Mouse (Mus musculus) layer of hippocampus, postnatal 25 days (tissue): ENCODE data around the gene Atxn7l1. TPM values are rescaled to one million over a fixed set of nuclear protein-coding genes. Genes with fewer than 3 reads are reported as not detected.

Experiments
- DNase-seq, 2 experiments: peaks; one replicate each; pipeline ENCODE4 v3.0.0; 2022; ENCODE audit warnings: mixed read lengths in 2 of 2, low spot score in 1 of 2; ENCODE audit errors: extremely low spot score in 1 of 2
- total RNA-seq, 2 experiments: library from RNA; stranded (reverse); gene quantifications; 2 replicates each; pipeline ENCODE4 v1.2.3; 2021

Atxn7l1 gene
- total RNA-seq, 2 experiments from 2014 or later = 47.3 to 56.3 TPM

GRCm38 (mm10) chr12:33180421-33180820 lies 32.9 kb downstream of the Atxn7l1 start:
- no peak for DNase-seq

- no peak for DNase-seq
Measured at GRCm38 (mm10) chr12:33181875-33182274, 34.4 kb downstream of the Atxn7l1 start.

DNA sequence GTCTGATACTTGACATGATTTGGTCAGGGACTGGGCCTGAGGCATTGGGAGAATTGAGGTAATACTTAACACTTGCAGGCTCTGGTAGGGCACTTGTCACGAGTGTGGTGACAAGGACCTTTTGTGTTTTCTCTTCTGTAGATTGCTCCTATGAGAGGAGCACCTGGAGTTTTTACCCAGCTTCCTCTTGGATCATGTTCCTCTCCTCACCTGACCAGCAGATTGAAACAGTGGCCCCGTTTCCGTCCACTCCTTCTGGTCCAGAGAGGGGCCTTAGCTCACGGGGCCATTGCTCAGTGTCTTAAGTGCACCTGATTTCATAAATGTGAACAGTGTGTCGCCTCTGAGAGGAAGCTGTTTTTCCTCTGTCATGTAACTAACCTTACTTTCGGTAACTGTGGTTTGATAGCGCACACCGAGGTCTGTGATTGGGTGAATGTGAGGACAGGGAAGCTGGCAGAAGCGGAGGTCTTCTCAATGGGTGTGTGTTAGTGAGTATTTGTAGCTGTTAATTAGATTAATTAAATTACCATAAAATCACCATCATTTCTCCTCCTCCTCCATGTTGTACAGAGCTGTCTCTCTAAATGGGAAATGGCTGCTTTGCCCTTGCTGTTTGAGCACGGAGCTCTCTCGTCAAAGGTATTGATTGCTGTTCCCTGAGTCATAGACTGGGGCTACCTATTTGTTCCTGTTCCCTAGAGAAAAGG lies 35.1 kb downstream of the Atxn7l1 start:
- no peak for DNase-seq

GRCm38 (mm10) chr12:33183138-33183627 lies 35.7 kb downstream of the Atxn7l1 start:
- no peak for DNase-seq

DNA sequence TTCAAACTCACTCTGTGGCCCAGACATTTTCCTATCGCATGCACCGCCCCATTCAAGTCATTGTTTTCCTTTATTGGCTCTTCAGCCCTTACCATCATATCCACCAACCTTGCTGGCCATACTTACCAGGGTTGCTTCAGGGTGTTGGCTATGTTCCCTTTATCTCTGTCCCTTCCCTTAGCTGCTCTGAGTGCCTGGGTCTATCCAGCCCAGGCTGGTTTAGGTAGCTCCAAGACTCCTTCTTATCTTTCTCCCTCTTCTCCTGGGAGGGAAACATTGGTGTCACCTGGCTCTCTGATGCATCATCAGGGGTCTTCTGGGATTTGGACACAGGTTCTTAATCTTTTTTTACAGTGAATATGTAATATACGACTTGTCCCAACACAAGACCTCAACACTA lies 36.6 kb downstream of the Atxn7l1 start:
- DNase-seq = no peak

DNA sequence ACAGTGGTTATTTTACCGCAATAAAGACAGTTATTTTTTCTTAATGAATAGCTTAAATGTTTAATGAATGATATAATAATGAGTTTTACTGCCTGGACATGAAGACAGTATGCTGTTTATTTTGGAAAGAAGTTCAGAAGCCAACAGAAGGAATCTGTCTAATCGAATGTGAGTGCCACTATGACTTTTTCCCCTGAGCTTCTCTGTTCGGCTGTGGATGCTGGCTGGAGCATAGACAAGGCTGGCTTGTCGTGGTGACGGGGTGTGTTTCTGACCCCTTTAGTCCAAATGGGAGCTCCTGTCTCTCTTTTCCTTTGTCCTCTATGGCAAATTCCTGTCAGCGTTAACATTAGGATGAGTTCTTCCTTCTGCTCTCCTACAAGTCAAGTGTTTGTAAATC lies 37.6 kb downstream of the Atxn7l1 start:
- DNase-seq = no peak

- DNase-seq = no peak
Measured at GRCm38 (mm10) chr12:33186331-33186730, 38.8 kb downstream of the Atxn7l1 start.

- DNase-seq = no peak
Measured at GRCm38 (mm10) chr12:33190133-33190532, 42.6 kb downstream of the Atxn7l1 start.

- no peak for DNase-seq
Measured at GRCm38 (mm10) chr12:33190633-33191032, 43.1 kb downstream of the Atxn7l1 start.

- no peak for DNase-seq
Measured at GRCm38 (mm10) chr12:33193408-33193901, 46.0 kb downstream of the Atxn7l1 start.

GRCm38 (mm10) chr12:33195175-33195574 lies 47.7 kb downstream of the Atxn7l1 start:
- no peak for DNase-seq

GRCm38 (mm10) chr12:33197287-33197686 lies 49.8 kb downstream of the Atxn7l1 start:
- no peak for DNase-seq

- no peak for DNase-seq
Measured at GRCm38 (mm10) chr12:33197746-33198145, 50.3 kb downstream of the Atxn7l1 start.

DNA sequence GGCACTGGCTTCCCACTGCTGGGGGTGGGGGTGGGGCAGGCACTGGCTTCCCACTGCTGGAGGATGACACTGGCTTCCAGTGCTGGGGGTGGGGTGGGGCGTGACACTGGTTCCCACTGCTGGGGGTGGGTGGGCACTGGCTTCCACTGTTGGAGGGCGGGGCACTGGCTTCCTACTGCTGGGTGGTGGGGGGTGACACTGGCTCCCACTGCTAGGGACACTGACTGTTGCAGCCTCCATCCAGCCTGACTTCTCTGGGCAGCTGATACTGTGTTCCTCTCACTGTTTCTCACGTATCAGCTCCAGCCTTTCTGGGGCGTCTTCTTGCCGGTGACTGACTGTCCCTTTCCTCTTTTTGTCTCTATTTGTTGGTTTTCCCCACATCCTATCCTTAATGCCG lies 53.6 kb downstream of the Atxn7l1 start:
- no peak for DNase-seq

- no peak for DNase-seq
Measured at GRCm38 (mm10) chr12:33201491-33202210, 54.2 kb downstream of the Atxn7l1 start.

DNA sequence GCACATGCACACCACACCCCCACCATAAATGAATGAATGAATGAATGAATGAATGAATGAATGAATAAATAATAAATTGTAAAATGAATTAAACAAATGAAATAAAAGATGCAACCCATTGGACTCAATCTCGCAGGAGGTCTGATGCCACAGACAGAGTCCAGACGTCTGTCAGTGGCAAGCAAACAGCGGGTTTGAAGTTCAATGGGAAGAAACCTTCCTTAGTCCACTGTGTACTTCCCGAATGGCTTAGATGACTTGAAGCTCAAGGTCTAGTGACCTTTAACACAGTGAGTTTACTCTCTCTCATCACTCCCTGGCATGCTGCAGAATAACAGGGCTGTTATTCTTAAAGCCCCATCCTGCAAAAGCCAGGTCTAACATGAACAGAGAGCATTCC lies 57.8 kb downstream of the Atxn7l1 start:
- DNase-seq = no peak

GRCm38 (mm10) chr12:33206300-33206699 lies 58.8 kb downstream of the Atxn7l1 start:
- no peak for DNase-seq

DNA sequence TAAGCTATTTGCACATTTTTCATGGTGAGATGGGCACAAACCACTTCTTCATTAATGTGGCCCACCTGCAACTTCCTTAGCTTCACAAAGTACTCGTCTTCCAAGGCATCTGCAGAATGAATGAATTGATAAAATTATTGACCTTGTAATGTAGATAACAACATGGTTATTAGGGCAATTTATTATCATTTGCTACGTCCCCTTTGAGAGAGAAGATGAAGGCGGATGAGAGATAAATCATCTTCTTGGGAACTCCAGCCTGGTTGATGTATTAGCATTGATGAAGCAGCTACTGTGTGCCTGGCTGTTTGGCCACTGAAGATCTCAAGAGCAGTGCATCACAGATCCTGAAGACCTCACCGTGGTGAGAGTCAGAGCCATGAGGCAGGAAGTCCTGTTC lies 63.4 kb downstream of the Atxn7l1 start:
- DNase-seq = no peak

GRCm38 (mm10) chr12:33218215-33218859 lies 70.8 kb downstream of the Atxn7l1 start:
- DNase-seq = no peak

- no peak for DNase-seq
Measured at GRCm38 (mm10) chr12:33219436-33219835, 71.9 kb downstream of the Atxn7l1 start.

DNA sequence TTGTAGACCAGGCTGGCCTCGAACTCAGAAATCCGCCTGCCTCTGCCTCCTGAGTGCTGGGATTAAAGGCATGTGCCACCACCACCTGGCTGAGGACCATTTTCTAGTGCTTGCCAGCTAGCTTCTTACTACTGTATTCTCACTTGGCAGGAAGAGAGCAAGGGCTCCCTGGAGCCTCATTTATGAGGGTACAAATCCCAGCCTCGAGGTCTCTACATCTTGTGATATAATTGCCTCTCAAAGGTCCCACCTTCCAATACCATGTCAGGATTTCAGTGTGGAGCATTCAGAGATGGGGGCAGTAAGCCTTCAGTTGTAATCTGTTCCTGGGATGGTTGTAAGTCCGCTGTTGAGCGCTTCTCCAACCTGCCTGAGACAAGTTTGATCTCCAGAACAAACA lies 72.6 kb downstream of the Atxn7l1 start:
- DNase-seq = no peak
